Mouse (Mus musculus) liver, adult 2 months (tissue): ENCODE results near the gene Fut11.

ENCODE experiments used
- CTCF ChIP-seq: fragments of 200-500 bp; IDR thresholded peaks from 2 replicates; pipeline ENCODE4 v1.5.1; 2011; ENCODE audit warnings: low read depth, low read length, control low read depth
- POLR2A ChIP-seq: fragments of 200-500 bp; IDR thresholded peaks from 2 replicates; pipeline ENCODE4 v1.6.1; 2011; ENCODE audit warnings: low read length, control low read depth; ENCODE audit not compliant: insufficient read depth; ENCODE audit errors: extremely low read depth

- TF ChIP-seq CTCF (no peak), POLR2A (no peak)
These were observed 49.2 kb upstream of the Fut11 start for GRCm38 (mm10) chr14:20645547-20645946.
